Mouse (Mus musculus) T-cell, adult 2 months (primary cell): ENCODE data around the gene Pdss1.
A peak's percentile ranks its signal among the peaks of the same experiment; 100 is the strongest.

Experiments
- DNase-seq: peaks from one replicate; pipeline ENCODE4 v3.0.0; 2022; ENCODE audit warnings: low spot score

Pdss1 gene

DNA sequence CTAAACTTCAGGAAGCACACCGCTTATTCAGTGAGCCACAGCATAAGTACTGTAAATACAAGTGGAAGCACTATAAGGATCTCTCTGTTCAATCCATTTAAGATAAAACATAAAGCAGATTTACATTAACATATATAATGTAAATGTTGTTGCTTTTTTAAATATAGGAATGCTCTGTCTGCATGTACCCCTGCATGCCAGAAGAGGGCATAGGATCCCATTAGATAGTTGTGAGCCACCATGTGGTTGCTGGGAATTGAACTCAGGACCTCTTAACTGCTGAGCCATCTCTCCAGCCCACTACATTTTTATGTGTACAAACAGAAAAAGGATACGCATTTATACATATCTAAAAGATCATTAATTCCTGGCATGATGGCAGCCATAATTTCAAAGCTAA is 66.4 kb downstream of the Pdss1 start:
- no peak for DNase-seq

DNA sequence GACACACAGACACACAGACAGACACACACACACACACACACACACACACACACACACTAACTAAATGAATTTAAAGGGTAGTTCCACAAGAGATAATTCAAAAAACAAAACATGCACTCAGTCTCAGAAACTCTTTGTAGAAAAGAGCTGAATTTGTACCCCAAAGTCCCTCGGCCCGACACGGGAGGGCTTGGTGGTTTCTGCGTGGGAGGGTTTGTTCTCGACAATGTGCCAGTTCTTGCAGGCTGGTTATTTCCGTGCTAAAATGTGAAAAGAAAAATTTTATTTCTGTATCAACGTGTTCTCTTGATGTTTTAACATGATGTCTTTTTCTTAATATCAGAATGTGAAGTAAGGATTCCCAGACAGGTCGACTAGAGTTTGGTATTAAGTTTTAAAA is 66.9 kb downstream of the Pdss1 start:
- peak; percentile 37 for DNase-seq

DNA sequence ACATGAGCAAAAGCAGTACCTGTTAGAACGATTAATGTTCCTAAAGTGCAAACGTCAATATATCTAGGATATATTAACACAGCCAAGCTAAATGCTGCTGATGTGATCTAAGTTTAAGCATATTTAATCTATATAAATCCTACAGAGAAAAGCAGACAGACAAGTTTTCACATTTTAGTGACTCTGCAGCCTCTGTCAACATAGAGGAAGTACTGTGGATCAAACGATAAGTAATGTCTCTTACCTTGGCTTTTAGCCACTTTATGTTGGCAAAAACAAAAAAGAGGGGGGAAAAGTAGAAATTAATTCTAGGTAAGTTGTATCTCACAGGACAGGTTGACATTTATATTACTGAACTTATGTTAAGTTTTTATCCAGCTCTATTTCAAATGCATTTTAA is 67.6 kb downstream of the Pdss1 start:
- DNase-seq = no peak

DNA sequence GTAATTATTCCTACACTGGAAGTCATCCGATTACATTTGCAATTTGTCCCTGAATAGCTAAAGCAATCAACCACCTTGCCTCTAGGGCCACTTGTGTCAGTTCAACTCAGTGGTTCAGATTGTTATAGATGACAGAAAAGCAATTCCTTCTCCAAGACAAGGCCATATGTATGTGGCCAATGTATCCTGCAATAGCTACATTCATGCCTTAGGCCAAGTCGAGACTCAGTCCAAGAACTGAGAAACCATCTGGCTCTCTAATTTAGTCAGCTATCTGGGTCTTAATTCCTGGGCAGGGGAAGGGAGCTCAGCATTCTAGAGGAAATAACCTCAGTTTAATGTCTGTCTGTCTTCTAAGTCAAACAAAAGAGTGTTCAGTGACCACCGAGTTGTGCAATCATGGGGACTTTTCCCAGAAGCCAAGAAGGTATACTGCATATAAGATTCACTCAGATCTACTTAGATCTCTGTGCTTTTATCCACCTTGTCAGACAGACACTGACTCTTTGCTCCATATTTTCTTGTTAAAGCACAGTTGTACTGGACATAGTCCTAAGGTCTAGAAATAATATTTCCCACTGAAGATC is 82.2 kb downstream of the Pdss1 start:
- no peak for DNase-seq

- DNase-seq = no peak
These were observed 90.8 kb downstream of the Pdss1 start for GRCm38 (mm10) chr2:22985973-22986657.
